Mouse (Mus musculus) right cerebral cortex, postnatal 14 days (tissue): ENCODE results near the gene Dusp15.

Source experiments
- DNase-seq: peaks from one replicate; pipeline ENCODE4 v3.0.0; 2022

Dusp15 gene

DNA sequence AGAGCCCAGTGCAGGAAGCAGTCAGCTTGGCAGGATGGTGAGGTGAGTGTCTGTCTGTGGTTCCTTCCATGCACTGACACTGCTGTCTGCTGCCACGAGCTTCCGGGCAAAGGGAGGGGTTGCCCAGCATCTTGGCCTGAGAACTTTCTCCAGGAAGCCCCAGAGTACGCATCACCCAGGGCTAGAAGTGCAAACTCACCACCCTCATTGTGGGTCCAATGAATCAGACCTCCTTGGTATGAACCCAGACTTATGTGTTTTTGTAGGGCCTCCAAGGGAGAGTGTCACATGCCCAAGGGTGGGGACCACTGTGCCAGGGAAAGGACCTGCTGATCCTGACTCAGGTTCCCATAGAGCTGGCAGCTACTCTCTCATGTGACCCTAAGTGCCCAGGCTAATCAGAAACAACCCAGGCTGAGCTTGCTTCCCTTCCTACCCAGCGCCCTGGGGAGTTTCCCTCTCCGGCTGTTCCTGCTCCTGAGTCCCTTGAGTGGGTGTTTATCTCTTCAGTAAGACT, 47.3 kb downstream of the Dusp15 start:
- no peak for DNase-seq

- no peak for DNase-seq
Measured at GRCm38 (mm10) chr2:152903586-152903985, 47.9 kb downstream of the Dusp15 start.

DNA sequence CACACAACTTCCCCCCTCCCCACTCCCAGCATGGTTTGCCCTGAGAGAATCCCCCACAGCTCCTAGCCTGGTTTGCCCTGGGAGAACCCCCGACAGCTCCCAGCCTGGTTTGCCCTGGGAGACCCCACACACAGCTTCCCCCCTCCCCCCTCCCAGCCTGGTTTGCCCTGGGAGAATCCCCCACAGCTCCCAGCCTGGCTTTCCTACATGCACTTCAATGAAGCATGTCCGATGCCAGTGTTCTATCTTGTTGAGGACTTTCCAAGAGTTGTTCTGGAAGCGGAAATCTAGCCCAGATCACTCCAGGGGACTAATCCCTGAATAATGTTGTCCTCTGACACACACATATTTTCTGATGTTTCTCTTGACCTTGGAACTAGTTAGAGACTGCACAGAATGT, 48.8 kb downstream of the Dusp15 start:
- no peak for DNase-seq

DNA sequence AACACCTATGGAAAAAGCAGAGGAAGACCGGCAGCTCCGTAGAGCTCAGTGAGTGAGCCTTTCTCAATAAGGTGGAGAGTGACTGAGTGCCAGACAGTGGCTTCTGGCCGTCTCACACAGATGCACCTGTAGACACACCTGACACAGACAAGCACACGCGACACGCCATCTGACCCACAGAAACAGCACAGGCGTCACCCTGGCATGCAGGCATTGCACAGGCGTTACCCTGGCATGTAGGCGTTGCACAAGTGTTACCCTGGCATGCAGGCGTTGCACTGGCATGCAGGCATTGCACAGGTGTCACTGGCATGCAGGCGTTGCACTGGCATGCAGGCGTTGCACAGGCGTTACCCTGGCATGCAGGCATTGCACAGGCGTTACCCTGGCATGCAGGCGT, 50.2 kb downstream of the Dusp15 start:
- no peak for DNase-seq

DNA sequence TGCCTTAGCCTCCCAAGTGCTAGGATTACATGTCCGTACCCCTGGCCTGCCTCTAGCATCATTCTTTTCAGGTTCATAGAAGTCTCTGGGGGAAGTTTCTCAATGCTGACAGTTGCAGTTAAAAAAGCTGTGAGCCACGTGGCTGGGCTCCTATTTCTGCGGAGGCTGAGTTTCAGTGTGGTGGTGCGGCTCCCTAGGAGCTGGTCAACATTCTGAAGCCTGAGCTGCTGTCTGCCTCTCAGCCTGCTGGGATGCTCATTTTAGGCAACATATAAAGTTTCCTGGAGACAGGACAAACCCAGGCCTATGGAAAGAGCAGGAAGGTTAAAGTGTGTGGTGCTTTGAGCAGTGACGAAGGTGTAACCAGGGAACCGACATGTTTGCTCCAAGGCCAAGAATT, 52.5 kb downstream of the Dusp15 start:
- no peak for DNase-seq

GRCm38 (mm10) chr2:152896926-152897325, 54.6 kb downstream of the Dusp15 start:
- DNase-seq, result no peak

GRCm38 (mm10) chr2:152895834-152896233, 55.7 kb downstream of the Dusp15 start:
- no peak for DNase-seq
